Mouse (Mus musculus) liver, adult (tissue): ENCODE results near the gene Tgm3.

Source experiments
- GATA4 ChIP-seq: IDR thresholded peaks from 2 replicates; pipeline ENCODE4 v1.6.1; 2014; ENCODE audit warnings: mild to moderate bottlenecking, low read length; ENCODE audit not compliant: insufficient replicate concordance

The Tgm3 gene

GRCm38 (mm10) chr2:130040190-130040886 is 28.2 kb downstream of the Tgm3 start:
- no peak for TF ChIP-seq GATA4

GRCm38 (mm10) chr2:130043835-130044234 is 31.7 kb downstream of the Tgm3 start:
- TF ChIP-seq GATA4 = no peak

- no peak for TF ChIP-seq GATA4
Observed at GRCm38 (mm10) chr2:130047923-130048440, 35.8 kb downstream of the Tgm3 start.

GRCm38 (mm10) chr2:130048792-130049191 is 36.6 kb downstream of the Tgm3 start:
- no peak for TF ChIP-seq GATA4

- no peak for TF ChIP-seq GATA4
Observed at GRCm38 (mm10) chr2:130058149-130058548, 46.0 kb downstream of the Tgm3 start.

- no peak for TF ChIP-seq GATA4
Observed at GRCm38 (mm10) chr2:130068228-130068627, 56.1 kb downstream of the Tgm3 start.

GRCm38 (mm10) chr2:130070396-130070795 is 58.2 kb downstream of the Tgm3 start:
- TF ChIP-seq GATA4 = no peak
